Mouse (Mus musculus): ENCODE results near the gene Hoxa5.

Gene Hoxa5

DNA sequence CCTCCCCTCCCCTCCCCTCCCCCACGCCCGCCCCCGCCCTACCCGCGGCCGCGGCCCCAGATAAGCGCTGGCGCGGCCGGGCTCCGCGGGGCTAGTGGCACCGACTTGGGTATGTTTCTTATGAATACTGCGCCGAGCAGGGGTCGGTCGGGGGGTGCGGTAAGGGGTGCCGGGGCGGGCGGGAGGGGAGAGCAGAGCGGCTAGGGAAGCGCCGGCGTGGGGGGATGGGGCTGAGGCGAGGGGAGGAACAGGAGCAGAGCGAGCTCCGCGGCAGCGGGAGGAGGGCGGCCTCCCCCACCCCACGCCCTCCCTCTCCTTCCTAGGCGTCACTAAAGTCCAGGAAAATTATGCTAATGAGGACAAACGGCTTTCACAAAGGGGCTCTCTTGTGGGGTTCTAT is 28.5 kb downstream of the Hoxa5 start:
- DNase-seq, result peak; percentile 67 to 85

DNA sequence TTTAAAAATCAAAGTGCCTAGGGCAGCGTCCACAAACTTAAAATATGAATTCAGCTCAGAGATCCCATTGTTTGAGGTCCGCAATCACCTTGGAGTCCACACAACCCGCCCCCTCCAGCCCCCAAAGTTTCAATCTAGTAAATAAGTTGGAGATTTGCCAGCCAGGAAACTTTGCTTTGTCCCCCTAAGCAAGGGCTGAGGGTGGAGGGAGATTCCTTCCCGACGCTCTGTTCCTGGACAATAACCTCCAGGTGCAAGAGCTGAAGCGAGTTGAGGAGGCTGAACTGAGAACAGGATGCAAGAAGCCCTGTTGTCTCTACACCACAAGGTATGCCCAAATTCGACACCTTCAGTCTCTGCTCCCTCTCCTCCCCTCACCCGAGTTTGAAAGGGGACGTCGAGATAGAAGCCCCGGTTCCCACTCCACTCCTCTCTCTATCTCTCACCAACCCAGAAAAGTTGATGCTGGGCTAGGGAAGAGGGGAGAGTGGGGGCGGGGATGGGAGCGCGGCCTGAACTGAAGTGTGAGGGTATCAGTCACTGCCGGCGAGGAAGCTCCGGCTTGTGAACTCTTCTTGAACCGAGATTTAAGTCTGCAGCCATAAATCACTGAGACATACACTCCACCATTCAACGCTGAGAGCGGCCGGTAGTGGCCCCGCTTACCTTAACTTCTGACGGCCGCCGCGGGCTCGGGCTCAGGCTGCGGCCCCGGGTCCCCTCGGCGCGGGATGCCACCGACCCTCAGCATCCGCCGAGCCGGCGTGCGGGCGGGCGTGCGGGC is 29.2 kb downstream of the Hoxa5 start:
- DNase-seq, result peak; percentile 69 to 76

DNA sequence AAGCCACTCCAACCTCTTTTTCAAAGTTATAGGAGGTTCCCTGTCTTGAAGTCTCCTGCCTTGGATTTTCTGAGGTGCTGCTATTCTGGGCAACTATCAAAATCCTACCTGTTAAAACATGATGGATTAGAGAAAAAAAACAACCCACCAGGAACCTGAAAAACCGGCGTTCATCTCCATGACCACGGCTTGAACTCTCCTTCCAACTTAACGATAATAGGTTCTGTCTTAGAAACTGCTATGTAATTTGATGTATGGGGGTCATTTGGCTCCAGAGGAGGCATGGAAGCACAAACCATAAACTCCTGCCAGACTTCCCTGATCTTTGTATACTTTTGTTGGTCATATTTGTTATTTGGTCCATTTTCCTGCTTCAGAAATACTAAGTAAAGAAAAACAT is 30.7 kb downstream of the Hoxa5 start:
- no peak for DNase-seq

DNA sequence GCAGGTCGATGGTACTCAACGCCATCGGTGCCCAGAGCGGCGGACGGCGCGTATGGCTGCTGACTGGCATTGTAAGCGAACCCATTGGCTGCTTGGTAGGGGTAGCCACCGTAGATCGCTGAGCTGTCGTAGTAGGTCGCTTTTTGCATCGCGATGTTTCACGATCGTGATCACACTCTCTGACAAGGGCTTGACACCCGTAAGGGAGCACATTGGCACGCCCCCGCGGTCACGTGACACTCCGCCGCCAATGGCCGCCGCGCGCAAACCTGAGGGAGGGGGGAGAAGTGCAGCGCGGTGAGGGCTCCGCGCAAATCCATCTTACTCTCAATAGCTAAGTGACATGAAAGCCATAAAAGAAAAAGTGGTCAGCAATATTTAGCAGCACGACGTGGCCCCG is 31.9 kb downstream of the Hoxa5 start:
- peak; percentile 95 to 97 for DNase-seq

DNA sequence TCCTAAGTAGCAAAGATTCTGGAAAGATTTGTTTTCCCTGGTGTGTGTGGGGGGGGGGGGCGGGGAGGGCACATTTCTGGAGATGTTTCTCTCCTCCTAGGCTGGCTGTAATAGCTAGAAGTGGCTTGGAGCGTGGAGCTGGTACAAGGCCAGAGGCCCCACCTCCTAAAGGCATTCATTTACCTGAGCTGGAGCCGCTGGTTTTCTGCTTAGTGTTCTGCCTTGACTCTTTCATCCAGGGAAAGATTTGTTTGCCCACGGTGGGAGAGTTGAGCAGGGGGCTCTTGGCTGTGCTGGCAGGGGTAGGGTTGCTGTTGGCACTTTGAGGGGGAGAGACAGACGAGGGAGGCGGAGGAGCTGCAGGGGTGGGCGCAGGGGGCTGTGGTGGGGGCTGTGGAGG is 32.4 kb downstream of the Hoxa5 start:
- DNase-seq, result peak; percentile 52 to 70

DNA sequence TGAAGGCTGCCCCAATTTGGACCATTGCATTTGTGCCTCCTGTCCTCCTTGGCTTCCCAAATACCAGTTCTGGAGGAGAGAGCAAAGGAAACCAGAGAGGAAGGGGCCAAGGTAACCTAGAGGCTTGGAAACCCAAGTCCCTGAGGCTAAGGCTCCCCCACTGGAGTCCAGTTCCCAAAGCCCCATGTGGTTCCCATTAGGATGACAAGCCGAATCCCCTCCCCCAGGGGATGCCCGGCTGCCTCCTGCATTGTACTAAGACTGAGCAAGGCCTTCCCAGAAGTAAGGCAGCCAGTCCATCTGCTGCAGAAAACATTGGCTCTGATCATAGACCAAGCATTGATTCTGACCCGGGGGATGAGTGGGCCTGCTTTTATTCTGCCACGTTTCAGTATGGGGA is 33.1 kb downstream of the Hoxa5 start:
- no peak for DNase-seq

DNA sequence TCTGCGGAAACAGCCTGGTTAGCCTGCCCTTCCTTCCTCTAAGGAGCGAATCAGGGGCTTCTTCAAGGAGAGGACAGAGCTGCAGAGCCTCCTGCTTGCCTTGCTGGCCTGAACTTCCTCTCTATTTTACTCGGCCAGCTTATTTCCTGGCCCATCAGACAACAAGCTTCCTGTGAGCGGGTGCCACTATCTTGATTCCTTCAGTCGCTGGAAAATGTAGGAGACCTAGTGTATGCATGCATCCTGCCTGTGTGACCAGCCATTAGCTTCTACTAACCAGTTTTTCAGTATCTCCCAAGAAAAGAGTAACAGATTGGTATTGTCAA is 33.5 kb downstream of the Hoxa5 start:
- peak in 1 of 2 experiments; percentile 44 for DNase-seq

DNA sequence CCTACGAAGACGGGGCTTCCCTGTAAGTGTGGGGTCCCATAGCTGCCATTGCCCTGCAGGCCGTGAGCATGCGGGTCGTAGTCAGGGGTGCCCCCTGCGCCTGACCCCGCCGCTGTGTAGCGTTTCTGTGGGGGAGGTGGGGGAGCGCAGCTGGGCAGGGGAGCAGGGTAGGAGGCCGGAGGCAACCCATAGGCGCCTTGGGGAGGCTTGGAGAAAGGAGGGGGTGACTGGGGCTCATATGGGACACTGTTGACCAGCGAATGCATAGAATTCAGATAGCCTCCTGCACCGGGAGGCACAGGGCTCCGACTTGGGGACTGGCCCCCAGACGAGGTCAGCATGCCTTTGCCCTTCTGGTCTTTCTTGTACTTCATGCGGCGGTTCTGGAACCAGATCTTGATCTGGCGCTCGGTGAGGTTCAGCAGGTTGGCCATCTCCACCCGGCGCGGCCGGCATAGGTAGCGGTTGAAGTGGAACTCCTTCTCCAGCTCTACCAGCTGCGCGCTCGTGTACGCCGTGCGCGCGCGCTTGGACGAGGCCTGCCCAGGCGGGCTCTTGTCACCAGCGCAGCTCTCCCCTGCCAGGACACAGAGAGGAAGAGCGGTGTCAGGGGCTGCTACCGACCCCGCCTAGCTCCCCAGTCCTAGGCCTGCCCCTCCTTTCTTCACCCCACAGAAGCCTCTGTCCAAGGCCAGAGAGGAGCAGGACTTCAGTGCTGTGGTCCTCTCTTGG is 34.1 kb downstream of the Hoxa5 start:
- DNase-seq, result peak in 1 of 2 experiments; percentile 77

DNA sequence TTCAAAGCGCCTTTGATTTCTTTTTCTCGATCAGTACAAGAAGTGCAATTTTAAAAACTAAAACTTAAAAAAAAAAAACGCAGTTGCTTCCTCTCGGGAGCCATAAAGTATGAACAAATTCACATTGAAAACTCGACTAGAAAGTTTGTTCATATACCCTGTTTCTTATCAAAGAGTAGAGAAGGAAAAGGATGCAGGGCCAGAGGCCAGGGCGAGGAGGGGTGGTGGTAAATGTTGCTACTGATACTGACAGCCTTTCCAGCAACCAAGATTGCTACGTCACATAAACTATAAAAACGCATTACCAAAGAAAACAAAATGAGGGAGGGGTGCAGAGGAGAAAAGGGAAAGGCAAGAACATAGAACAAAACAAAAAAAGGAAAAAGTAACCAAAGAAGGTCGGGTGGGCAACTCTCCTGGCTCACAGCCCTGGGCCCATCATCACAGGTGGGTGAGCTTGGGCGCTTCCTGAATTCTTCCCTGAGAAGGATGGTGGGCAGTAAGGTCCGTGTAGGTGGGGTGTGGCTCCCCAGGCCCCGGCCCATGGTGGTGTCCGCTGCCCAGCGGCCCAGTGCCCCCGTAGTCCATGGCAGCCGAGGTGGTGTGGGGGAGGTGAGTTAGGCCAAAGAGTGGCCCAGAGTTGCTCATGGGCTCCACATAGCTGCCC is 34.8 kb downstream of the Hoxa5 start:
- DNase-seq, result peak in 1 of 2 experiments; percentile 2

DNA sequence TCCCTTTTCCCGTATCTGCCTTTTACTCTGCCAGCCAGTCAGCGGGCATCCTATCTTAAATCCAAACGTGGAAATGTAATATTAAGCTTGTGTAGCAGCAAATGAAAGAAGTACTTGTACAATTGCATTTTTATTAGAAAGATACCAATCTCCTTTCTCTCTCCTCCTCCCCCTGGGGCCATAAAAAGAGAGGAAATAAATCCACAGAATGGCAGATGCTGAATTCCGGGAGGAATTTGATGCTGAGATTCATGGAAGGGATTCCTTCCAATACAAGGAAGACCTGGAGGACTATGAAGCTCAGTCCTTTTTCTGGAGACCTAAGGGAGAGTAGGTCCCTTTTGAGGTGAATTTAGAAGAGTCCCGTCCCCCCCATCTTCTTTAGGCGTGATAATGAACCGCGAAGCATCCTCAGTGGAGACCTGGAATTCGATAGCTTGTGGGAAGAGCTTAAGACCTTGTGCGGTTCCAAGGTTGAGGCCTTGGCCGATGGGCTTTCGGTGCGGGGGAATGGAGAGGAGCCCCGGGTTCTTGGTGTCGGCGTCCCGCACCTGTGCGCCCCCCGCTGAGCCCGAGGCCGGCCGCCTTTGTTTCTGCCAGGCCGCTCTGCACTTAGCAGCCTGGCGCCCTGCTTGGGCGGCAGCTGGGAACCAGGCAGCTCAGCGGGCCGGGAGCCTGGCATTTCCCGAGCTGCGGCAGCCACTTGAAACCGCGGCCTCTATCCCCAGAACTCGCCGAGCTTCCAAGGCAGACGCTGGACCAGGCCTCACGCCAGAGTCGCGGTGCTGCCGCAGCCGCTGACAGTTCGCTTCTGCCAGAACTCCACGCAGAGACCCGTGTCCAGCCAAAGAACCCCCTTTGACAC is 36.0 kb downstream of the Hoxa5 start:
- DNase-seq, result peak in 1 of 2 experiments; percentile 18

DNA sequence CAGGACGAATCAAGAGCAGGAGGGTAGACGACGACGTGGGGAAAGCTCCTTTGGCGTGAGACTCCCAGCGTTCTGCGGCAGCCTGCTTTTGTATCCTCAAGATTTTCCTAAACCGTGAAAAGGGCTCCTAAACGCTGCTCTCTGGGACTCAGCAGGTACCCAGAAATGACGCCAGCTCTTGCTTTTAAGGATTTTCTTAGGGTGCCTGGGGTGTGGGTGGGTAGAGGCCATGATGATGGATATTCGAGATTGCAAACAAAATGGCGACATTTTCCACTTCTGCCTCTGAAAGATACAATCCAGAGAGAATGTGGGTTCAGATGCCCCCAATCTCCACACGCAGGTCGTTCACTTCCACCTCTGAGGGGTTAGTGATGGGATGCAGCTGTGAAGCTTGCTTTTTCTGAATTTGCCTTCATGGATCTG is 36.6 kb downstream of the Hoxa5 start:
- DNase-seq, result no peak

DNA sequence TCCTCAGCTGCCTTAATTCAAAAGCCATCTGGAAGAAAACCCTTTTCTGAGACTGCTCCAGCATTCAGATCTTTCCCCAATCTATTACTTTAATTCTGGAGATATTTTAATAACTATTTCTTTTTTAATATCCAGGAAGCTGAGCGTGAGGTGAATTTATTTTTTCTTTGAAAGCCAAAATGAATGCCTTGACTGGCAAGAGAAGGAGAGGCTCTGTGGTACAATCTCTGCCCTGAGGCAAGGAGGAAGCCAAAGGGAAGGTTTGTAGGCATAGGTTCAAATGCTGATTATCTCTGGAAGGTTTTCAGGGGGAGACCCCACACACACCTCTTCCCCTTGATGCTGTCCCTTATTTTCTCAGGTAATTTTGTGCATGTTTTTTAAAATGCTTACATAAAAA is 37.2 kb downstream of the Hoxa5 start:
- no peak for DNase-seq

DNA sequence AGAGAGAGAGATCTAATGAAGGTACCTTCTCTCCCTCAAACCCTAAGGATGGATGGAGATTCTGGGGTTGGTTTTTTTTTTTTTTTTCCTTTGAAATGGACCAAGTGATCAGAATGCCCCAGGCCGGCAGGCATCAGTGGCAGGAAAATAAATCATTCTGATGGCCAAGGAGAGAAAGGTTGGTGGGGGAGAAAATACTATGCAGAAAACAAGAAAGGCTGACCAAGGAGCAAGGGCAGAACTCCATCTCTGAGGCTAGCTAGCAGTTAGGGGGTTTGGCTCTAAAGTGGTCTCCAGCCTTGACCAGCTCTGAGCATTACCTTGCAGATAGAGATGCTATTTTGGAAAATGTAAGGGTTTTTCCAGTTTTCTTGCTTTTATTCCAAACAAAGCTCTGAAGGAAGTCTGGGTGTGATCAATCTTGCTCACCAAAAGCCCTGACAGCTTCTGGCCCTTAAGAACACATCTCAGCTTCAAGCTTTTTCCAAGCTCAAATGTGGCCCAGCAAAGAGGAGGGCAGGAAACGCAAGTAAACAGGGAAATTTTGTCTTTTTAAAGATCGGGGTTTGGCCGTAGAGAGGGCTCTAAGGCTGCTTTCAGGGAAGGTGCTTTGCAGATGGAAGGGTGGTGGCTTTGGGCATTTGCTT is 37.8 kb downstream of the Hoxa5 start:
- no peak for DNase-seq

DNA sequence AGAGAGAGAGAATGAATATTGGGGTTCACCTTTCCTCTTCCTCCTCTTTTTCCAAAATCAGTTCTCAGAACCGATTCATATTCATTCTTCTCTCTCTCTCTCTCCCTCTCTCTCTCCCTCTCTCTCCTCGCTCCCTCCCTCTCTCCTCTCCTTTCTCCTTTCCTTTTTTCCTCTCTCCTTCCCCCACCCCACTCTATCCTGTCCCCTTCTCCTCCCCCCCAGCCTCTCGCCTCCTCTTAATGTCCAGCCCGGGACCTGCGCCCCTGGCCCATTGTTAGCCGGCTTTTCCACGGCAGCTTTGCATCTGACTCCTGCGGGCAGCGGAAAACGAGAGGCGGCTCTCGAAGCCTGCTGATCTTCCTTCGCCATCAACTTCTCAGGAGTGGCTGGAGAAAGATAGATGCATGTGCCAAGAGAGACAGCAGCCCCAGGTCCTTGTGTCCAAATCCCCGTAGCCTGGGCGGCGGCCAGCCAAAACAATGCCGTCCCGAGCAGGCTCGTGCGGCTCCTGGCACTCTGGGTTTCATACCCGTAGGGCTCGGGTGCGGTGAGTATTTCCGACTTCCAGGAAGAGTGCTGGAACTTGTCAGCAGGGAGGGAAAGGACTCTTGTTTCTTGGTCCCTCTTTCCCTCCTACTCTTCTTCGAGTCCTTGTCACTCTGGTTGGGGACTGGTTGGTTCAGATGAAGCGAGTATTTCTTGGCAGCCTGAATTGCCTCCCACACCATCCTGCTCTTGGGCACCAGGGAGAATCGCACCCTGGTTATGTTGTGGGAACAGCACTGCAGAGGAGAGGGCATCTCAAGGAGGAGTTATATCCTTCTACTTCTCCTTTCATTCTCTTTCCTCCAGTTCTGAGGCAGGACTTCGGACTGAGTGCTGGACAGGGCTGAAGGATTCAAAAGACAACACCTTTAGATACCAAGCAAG is 38.7 kb downstream of the Hoxa5 start:
- DNase-seq, result peak; percentile 44 to 66

DNA sequence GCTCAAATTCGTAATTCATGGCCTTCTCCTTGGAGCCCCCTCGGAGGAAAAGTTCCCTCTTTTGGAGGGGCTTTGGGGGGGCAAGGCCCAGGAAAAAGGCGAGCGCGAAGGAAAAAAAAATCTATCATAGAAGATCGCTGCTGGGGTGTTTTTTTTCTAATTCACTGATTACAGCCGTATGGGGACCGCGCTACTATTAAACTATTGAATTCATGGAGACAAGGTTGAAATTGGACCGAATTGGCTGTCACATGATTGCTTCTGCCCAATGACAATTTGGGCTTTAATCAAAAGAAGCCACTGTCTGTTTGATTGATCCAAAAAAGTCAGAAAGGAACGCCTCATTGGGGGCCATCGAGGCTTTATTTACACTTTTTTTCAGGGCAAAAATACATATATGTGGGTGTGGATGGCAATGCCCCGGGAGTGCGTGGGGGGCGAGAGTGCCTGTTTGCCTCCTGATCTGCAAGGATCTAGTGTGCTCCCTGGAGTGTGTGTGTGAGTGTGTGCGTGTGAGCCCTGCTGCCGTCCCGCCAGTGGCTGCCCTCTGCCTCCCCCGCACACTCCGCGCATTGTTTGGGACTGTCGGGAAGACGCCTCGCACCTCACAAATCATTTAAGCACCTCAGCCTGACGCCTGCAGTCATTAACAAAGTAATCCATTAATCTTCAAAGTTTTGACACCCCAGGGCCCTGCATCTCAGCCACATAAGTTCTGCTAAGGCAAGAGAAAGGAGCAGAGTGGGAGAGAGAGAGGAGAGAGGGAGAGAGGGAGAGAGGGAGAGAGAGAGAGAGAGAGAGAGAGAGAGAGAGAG is 39.6 kb downstream of the Hoxa5 start, which contains the start of gene Hoxa2:
Hoxa2 (minus strand) TSS at position 206 of the 815 bp plus-strand sequence.
- DNase-seq, result peak; percentile 21 to 55

DNA sequence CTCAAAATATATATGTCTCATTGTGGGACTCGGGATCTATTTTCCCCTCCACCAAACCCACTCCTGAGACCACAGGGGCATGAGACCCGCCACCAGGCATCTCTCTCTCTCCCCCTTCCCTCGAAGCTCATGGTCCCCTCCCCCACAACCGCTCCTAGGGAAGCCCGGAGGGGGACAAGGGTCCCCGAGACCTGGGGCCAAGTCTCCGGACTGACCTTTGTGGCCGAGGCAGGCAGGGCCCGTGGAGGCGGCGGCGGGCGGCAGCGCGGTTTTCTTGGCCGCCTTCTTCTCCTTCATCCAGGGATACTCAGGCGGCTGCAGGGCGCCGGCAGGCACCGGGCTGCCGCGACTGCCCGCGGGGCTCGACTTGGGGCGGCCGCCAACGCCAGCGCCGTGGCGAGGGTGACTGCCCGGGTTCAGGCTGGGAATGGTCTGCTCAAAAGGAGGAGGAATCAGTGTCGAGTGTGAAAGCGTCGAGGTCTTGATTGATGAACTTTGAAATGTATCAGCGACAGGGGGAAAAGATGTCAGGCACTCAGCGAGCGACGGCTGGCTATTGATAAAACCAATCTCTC is 40.2 kb downstream of the Hoxa5 start:
- peak; percentile 29 to 59 for DNase-seq

DNA sequence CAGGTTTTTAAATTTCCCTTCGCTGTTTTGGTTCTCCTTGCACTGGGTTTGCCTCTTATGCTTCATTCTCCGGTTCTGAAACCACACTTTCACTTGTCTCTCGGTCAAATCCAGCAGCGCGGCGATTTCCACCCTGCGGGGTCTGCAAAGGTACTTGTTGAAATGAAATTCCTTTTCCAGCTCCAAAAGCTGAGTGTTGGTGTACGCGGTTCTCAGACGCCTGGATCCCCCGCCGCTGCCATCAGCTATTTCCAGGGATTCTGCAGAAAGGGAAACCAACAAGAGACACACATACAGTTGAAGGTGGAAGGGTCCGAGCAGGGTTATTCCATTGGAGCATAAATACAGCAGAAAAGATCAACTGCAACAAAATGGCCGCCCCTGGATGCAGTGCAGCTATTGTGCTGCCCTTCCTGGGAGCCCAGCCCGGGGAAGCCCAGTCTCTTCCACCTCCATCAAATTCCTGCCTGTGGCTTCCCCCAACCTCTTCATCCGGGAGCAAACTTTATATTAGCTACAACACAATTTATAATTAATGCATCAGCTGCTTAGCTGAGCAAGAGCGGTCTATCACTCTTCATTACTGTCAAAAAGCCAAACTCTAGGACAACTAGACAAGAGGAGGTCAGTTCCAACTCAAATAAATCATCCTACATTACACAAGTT is 40.9 kb downstream of the Hoxa5 start:
- DNase-seq, result peak in 1 of 2 experiments; percentile 11

DNA sequence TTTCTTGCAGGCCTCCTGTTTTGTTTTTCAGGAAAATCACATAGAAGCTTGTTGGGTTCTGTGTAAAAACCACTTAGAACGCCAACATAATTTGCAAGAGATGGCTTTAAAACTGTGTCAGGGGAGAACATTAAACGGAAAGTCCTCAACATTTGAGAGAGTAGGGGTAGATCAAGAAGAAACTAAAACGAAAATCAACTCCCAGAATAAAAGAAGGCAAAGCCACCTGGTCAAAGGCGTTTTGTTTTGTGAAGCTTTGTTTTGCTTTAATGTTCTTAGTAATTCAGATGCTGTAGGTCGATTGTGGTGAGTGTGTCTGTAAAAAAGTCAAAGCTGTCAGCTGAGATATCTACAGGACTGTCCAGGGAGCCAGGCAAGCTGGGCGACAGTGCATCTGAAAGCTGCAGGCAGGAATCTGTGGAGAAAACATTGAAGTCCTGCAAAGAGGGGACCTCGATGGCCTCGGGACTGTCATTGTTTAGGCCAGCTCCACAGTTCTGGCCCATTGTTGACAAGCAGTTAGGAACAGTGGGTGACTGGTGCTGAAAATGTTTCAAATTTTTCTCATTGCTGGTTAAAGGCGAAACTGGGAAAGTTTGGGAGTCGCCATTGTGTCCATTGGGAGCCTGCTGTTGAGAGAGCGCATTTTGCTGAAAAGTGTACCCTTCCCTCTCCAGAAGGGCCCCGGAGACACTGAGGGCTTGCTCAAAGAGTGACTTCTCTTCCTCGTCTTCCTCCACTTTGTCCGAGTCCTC is 41.6 kb downstream of the Hoxa5 start:
- DNase-seq, result no peak

DNA sequence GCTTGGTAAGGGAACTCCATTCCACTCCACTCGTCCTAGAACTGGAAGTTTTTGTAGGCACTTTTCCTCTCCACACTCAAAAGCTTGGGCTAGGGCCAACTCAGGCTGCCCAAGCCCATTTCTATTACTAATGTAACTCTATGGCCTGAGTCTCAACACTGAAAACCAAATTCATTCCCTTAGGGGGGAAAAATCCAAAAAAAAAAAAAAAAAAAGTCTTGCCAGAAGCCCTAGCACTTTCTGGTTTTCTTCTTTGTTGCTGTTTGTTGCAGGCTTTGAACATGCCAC is 42.4 kb downstream of the Hoxa5 start:
- peak in 1 of 2 experiments; percentile 33 for DNase-seq
